Mouse (Mus musculus) kidney, postnatal 0 days (tissue): ENCODE measurements around the gene Irgc1. TPM values are rescaled to one million over a fixed set of nuclear protein-coding genes. Genes with fewer than 3 reads are reported as not detected.
A peak's percentile ranks its signal among the peaks of the same experiment; 100 is the strongest.
"Not testable (repeated sequence)": the region's sequence is repeated elsewhere in the genome, so short reads cannot be mapped to it uniquely, and the experiment has no call there.

Experiments
- ATAC-seq: fragments of 200-750 bp; cut with Nextera tagmentation; replicated peaks from 2 replicates; pipeline ENCODE4 v1.8.0; 2017; ENCODE audit warnings: low read depth, moderate number of reproducible peaks, moderate TSS enrichment, moderate library complexity; ENCODE audit not compliant: low FRiP score
- DNase-seq: peaks from one replicate; pipeline ENCODE4 v3.0.0-alpha.2; 2016; ENCODE audit warnings: low spot score
- H3K27ac ChIP-seq: fragments of 300-500 bp; sonication (generic); 2 replicates; pipeline ENCODE4 v1.5.1; 2014; ENCODE audit warnings: mild to moderate bottlenecking
- H3K27me3 ChIP-seq: fragments of 300-500 bp; sonication (generic); 2 replicates; pipeline ENCODE4 v1.6.1; 2014; ENCODE audit warnings: low read length, mixed read lengths; ENCODE audit not compliant: insufficient read depth
- H3K36me3 ChIP-seq: fragments of 300-500 bp; sonication (generic); 2 replicates; pipeline ENCODE4 v1.6.1; 2014; ENCODE audit warnings: low read length, mixed read lengths; ENCODE audit not compliant: insufficient read depth
- H3K4me1 ChIP-seq: fragments of 300-500 bp; sonication (generic); replicated peaks from 2 replicates; pipeline ENCODE4 v1.6.1; 2014; ENCODE audit warnings: antibody characterized with exemption, low read length, mixed read lengths; ENCODE audit not compliant: insufficient read depth
- H3K4me2 ChIP-seq: fragments of 300-500 bp; sonication (generic); 2 replicates; pipeline ENCODE4 v1.6.1; 2014; ENCODE audit warnings: mild to moderate bottlenecking, low read length, moderate library complexity, mixed read lengths
- H3K4me3 ChIP-seq: fragments of 300-500 bp; sonication (generic); replicated peaks from 2 replicates; pipeline ENCODE4 v1.5.1; 2014; ENCODE audit warnings: low read depth, low read length
- H3K9ac ChIP-seq: fragments of 300-500 bp; sonication (generic); 2 replicates; pipeline ENCODE4 v1.6.1; 2014; ENCODE audit warnings: low read depth, low read length
- H3K9me3 ChIP-seq: fragments of 300-500 bp; sonication (generic); replicated peaks from 2 replicates; pipeline ENCODE4 v1.6.1; 2016; ENCODE audit warnings: low read length, inconsistent platforms, mixed read lengths
- CTCF ChIP-seq: IDR thresholded peaks from 2 replicates; pipeline ENCODE4 v1.5.1; 2016; ENCODE audit warnings: antibody characterized with exemption, low read depth, mild to moderate bottlenecking, moderate library complexity
- WGBS: fragments of 180-500 bp; shearing (Covaris S2); extraction: QIAGEN DNeasy Blood & Tissue Kit; methylation state at CpG from one replicate; pipeline ENCODE4 v1.1.7; 2014; 5-methylcytosine and 5-hydroxymethylcytosine counted together
- polyA plus RNA-seq: library from polyadenylated mRNA; unstranded; fragments of >200 nt; fragmentation: Nextera tagmentation; extraction: Ambion mirVana; gene quantifications from 2 replicates; pipeline ENCODE4 v1.2.1, GENCODE M21; 2015

Gene Irgc1
- polyA plus RNA-seq, 1 experiment from 2014 or later: not detected

GRCm38 (mm10) chr7:24486654-24487130 lies 34.6 kb upstream of the Irgc1 start:
- no peaks in the 10 kb centered on the region for H3K27me3 ChIP-seq
- DNase-seq (no peak), ATAC-seq (no peak)
- no peaks in the 10 kb centered on the region for H3K9me3 ChIP-seq
- H3K4me2 ChIP-seq: no peak overlapping the region
- H3K9ac ChIP-seq: no peak overlapping the region
- WGBS: 28% methylated on average over 9 of the region's 9 CpGs
- no peak for TF ChIP-seq CTCF
- no peaks in the 10 kb centered on the region for H3K4me1 ChIP-seq
- peak overlapping the region; percentile 16; the same call in 1 of the 2 replicates for H3K27ac ChIP-seq
- no peak overlapping the region for H3K4me3 ChIP-seq
- no peaks in the 10 kb centered on the region for H3K36me3 ChIP-seq

- H3K27me3 ChIP-seq: no peaks in the 10 kb centered on the region
- no peaks in the 10 kb centered on the region for H3K9me3 ChIP-seq
- no peaks in the 10 kb centered on the region for H3K36me3 ChIP-seq
- H3K4me3 ChIP-seq: no peak overlapping the region
- ATAC-seq: no peak
- no peak for DNase-seq
- H3K27ac ChIP-seq: no peak overlapping the region
- H3K4me2 ChIP-seq: no peak overlapping the region
- H3K9ac ChIP-seq: no peak overlapping the region
- WGBS: 81% methylated on average over 9 of the region's 9 CpGs
- no peak for TF ChIP-seq CTCF
- 0 out of 2 replicates have a peak, but pooled peaks cover 4% of the 10 kb centered on the region for H3K4me1 ChIP-seq
Measured at GRCm38 (mm10) chr7:24485481-24485880, 33.4 kb upstream of the Irgc1 start.

GRCm38 (mm10) chr7:24483291-24483690 lies 31.2 kb upstream of the Irgc1 start:
- not testable (repeated sequence) for H3K4me1 ChIP-seq, H3K4me3 ChIP-seq, H3K27ac ChIP-seq, H3K9ac ChIP-seq, ATAC-seq, H3K27me3 ChIP-seq, H3K9me3 ChIP-seq, DNase-seq, H3K36me3 ChIP-seq
- 39% methylated on average over 6 of the region's 6 CpGs for WGBS
- H3K4me2 ChIP-seq: 0 out of 2 replicates have a peak overlapping the region, but pooled peaks have one; percentile 97

GRCm38 (mm10) chr7:24482208-24483020 lies 30.3 kb upstream of the Irgc1 start:
- no peak for DNase-seq
- 2% methylated on average over 22 of the region's 38 CpGs for WGBS
- H3K4me3 ChIP-seq: peak overlapping the region; percentile 64
- no peak overlapping the region for H3K27ac ChIP-seq
- H3K27me3 ChIP-seq: no peaks in the 10 kb centered on the region; the same call in 1 of the 2 replicates
- no peak for TF ChIP-seq CTCF
- no peaks in the 10 kb centered on the region for H3K9me3 ChIP-seq
- no peak for ATAC-seq
- H3K9ac ChIP-seq: peak overlapping the region; percentile 69
- peak overlapping the region; percentile 97 for H3K4me2 ChIP-seq
- 0 out of 2 replicates have a peak, but pooled peaks cover 4% of the 10 kb centered on the region for H3K4me1 ChIP-seq
- H3K36me3 ChIP-seq: no peaks in the 10 kb centered on the region

GRCm38 (mm10) chr7:24481474-24482207 lies 29.5 kb upstream of the Irgc1 start, which contains the start of gene Cadm4:
Cadm4 (plus strand) TSS chr7:24482023.
- Histone ChIP-seq H3K4me2 (peak within 1 kb of the TSS; percentile 97), H3K27me3 (no peaks in the 10 kb centered on the region; the same call in 1 of the 2 replicates), H3K4me1 (0 out of 2 replicates have a peak, but pooled peaks cover 4% of the 10 kb centered on the region), H3K36me3 (no peaks in the 10 kb centered on the region), H3K9me3 (no peaks in the 10 kb centered on the region), H3K4me3 (peak within 1 kb of the TSS; percentile 64), H3K27ac (no peak within 1 kb of the TSS), H3K9ac (peak within 1 kb of the TSS; percentile 69)
- no peak for TF ChIP-seq CTCF
- DNase-seq: peak; percentile 81
- WGBS: under 1% methylated on average over 76 of the region's 83 CpGs
- ATAC-seq: peak; percentile 85

GRCm38 (mm10) chr7:24480986-24481473 lies 28.9 kb upstream of the Irgc1 start:
- no peak for DNase-seq
- 0 out of 2 replicates have a peak, but pooled peaks cover 4% of the 10 kb centered on the region for H3K4me1 ChIP-seq
- H3K36me3 ChIP-seq: no peaks in the 10 kb centered on the region
- H3K4me2 ChIP-seq: peak overlapping the region; percentile 97
- peak; percentile 14; the same call in 1 of the 2 replicates for ATAC-seq
- no peaks in the 10 kb centered on the region; the same call in 1 of the 2 replicates for H3K27me3 ChIP-seq
- peak overlapping the region; percentile 64 for H3K4me3 ChIP-seq
- WGBS: 12% methylated on average over 14 of the region's 14 CpGs
- H3K9me3 ChIP-seq: no peaks in the 10 kb centered on the region
- TF ChIP-seq CTCF: no peak
- H3K27ac ChIP-seq: no peak overlapping the region
- peak overlapping the region; percentile 69; the same call in 1 of the 2 replicates for H3K9ac ChIP-seq
